Mouse (Mus musculus): ENCODE data around the gene Sec14l1. TPM values are rescaled to one million over a fixed set of nuclear protein-coding genes. Genes with fewer than 3 reads are reported as not detected.
A peak's percentile ranks its signal among the peaks of the same experiment; 100 is the strongest.
"Not testable (repeated sequence)": the region's sequence is repeated elsewhere in the genome, so short reads cannot be mapped to it uniquely, and the experiment has no call there.

The Sec14l1 gene
- polyA plus RNA-seq, 1 experiment from 2014 or later = 87.6 TPM

DNA sequence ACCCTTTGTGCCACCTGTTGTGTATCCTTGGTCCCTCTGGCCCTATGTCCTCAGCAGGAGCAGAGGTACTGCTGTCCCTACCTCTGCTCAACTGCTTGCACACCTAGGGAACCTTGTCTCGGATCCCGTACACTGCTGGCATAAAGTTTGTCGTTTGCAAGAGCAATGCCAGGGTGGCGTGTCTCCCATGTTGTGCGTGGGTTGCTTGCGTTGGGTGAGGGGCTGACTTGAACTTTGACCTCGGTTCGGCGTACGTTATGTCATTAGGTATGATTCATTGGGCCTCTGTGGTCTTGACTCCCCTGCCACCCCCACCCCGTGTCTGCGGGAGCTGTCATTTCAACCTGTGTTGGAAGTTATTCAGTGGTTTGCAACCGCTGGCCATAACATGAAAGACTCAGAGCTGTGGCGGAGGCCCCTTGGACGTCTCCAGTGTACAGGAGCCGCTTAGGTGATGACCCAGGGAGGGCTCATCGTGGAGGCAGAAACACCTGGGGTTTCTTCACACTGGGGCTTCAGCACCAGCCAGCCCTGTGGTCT lies 35.2 kb upstream of the Sec14l1 start:
- Histone ChIP-seq H3K9ac (ENCODE audit: low read depth, low read length) (no peak overlapping the region), H3K4me3 (replicated peaks; ENCODE audit: low read depth, low read length) (no peak overlapping the region), H3K4me2 (ENCODE audit: low read length) (no peak overlapping the region), H3K9me3 (replicated peaks; ENCODE audit: low read length) (no peaks in the 10 kb centered on the region), H3K36me3 (ENCODE audit: insufficient read depth, low read length) (peaks cover 28% of the 10 kb centered on the region; the same call in 1 of the 2 replicates), H3K27ac (no peak overlapping the region), H3K4me1 (replicated peaks; ENCODE audit: insufficient read depth, low read length) (peaks cover 16% of the 10 kb centered on the region), H3K27me3 (ENCODE audit: insufficient read depth, low read length) (no peaks in the 10 kb centered on the region)
- no peak for TF ChIP-seq CTCF (IDR thresholded peaks at IDR 0.05; ENCODE audit: low read depth)
- WGBS = 70% methylated on average over 17 of the region's 17 CpGs
- ATAC-seq (replicated peaks; ENCODE audit: low FRiP score, low read depth) (no peak), DNase-seq (ENCODE audit: low spot score) (no peak)

DNA sequence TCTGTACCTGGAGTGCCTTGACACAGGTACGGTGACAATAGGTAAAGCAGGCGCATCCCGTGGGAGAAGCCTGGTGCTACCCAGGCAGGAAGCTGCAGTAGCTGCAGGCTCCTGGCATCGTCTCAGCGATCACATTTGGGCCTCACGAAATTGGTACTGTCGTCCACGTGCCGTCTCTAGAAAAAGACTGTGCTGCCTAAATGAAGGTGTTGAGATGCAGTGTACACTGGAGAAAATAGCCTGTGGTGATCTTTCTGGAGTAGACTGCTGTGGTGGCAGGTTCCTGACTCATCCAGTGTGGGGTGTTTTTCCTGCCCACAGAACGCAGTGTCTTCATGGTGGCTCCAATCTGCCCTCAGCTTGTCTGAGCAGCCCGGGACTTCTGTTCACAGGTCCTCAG lies 34.8 kb upstream of the Sec14l1 start:
- Histone ChIP-seq H3K27ac (peak overlapping the region; percentile 76; the same call in 1 of the 2 replicates), H3K9ac (ENCODE audit: low read depth, low read length) (no peak overlapping the region)
- WGBS = 91% methylated on average over 11 of the region's 11 CpGs

DNA sequence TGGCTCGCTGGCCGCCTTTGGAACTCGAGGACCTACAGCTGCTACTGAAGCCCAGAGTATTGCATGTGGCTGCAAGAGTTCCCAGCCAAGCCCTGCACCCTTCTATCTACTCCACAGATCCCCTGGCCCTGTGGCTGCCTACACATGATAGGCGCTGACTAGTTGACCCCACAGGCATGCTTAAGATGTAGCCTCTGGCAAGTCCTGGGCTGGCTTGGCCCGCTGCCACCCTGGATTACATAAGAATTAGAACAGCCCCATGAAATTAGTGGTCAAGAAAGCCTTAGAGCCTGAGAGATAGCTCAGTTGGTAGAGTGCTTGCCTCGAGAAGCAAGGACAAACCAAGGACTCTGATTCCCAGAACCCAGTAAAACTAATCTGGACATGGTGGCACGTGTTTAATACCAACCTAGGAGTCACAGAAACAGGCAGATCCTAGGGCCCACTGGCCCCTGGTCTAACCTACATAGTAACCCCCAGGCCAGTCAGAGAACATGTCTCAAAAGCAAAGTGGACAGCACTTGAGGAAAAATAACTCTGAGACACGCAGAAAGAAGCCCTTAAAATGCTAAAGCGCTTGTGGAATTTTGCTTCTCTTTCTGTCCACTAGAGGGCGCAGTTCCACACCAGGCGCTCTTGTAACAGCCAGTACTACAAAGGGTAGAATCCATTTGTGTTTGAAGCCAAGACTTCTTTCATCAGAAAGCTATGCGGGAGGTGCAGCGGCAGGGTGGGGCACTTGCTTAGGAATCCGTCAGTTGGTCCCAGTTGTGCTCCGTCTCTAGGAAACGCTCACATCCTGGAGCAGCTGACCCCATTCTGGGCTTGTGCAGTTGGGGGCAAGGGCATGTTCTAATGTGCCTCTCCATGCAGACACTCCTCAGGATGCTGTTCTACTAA lies 33.6 kb upstream of the Sec14l1 start:
- ATAC-seq (replicated peaks; ENCODE audit: low FRiP score, low read depth) (peak; percentile 67), DNase-seq (ENCODE audit: low spot score) (peak; percentile 97)
- peak; percentile 95 for TF ChIP-seq CTCF (IDR thresholded peaks at IDR 0.05; ENCODE audit: low read depth)
- peak overlapping the region; percentile 76 for H3K27ac ChIP-seq
- peaks cover 16% of the 10 kb centered on the region for H3K4me1 ChIP-seq (replicated peaks; ENCODE audit: insufficient read depth, low read length)
- no peak overlapping the region for H3K4me2 ChIP-seq (ENCODE audit: low read length)
- H3K9ac ChIP-seq (ENCODE audit: low read depth, low read length) = 0 out of 2 replicates have a peak overlapping the region, but pooled peaks have one; percentile 5
- H3K27me3 ChIP-seq (ENCODE audit: insufficient read depth, low read length) = no peaks in the 10 kb centered on the region
- no peaks in the 10 kb centered on the region for H3K9me3 ChIP-seq (replicated peaks; ENCODE audit: low read length)
- peaks cover 28% of the 10 kb centered on the region; the same call in 1 of the 2 replicates for H3K36me3 ChIP-seq (ENCODE audit: insufficient read depth, low read length)
- 29% methylated on average over 16 of the region's 16 CpGs for WGBS
- H3K4me3 ChIP-seq (replicated peaks; ENCODE audit: low read depth, low read length) = no peak overlapping the region

More for the DNA sequence above, 34.8 kb upstream of the Sec14l1 start:
- DNase-seq (ENCODE audit: low spot score) (no peak), ATAC-seq (replicated peaks; ENCODE audit: low FRiP score, low read depth) (no peak)
- no peak for TF ChIP-seq CTCF (IDR thresholded peaks at IDR 0.05; ENCODE audit: low read depth)
- H3K4me3 ChIP-seq (replicated peaks; ENCODE audit: low read depth, low read length) = no peak overlapping the region
- no peak overlapping the region for H3K4me2 ChIP-seq (ENCODE audit: low read length)
- H3K27me3 ChIP-seq (ENCODE audit: insufficient read depth, low read length) = no peaks in the 10 kb centered on the region
- peaks cover 16% of the 10 kb centered on the region for H3K4me1 ChIP-seq (replicated peaks; ENCODE audit: insufficient read depth, low read length)
- peaks cover 28% of the 10 kb centered on the region; the same call in 1 of the 2 replicates for H3K36me3 ChIP-seq (ENCODE audit: insufficient read depth, low read length)
- H3K9me3 ChIP-seq (replicated peaks; ENCODE audit: low read length) = no peaks in the 10 kb centered on the region

DNA sequence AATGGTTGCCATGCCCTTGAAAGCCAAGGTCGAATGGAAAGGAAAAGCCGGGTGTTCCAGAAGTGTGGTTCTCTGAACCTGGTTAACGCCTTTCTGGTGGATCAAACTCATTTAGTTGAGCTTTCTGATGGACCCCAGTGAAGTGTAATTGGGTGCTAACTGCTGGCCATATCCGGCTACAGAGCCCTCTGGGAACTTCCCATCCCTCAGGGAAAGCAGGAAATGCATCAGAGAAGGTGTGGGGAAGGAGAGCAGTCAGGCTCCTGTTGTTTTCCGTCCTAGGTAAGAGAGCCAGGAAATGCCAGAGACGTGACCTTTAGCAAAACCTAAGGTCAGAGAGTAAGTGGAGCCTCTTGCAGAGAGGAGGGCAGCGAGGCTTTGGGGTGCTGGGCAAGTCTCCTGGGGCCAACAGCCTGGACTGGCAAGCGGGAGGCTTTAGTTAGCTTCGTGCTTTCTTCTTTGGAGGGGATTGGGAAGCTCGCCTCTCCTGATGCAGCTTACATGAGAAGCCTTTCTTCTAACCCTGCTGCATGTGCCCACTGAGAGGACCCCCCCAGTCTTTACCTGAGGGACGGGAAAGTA lies 32.5 kb upstream of the Sec14l1 start:
- Histone ChIP-seq H3K4me2 (ENCODE audit: low read length) (no peak overlapping the region), H3K9ac (ENCODE audit: low read depth, low read length) (no peak overlapping the region), H3K36me3 (ENCODE audit: insufficient read depth, low read length) (peaks cover 28% of the 10 kb centered on the region; the same call in 1 of the 2 replicates), H3K9me3 (replicated peaks; ENCODE audit: low read length) (no peaks in the 10 kb centered on the region), H3K27ac (peak overlapping the region; percentile 74), H3K27me3 (ENCODE audit: insufficient read depth, low read length) (no peaks in the 10 kb centered on the region), H3K4me1 (replicated peaks; ENCODE audit: insufficient read depth, low read length) (peaks cover 12% of the 10 kb centered on the region), H3K4me3 (replicated peaks; ENCODE audit: low read depth, low read length) (no peak overlapping the region)
- ATAC-seq (replicated peaks; ENCODE audit: low FRiP score, low read depth) = no peak
- 65% methylated on average over 11 of the region's 11 CpGs for whole genome bisulfite sequencing
- TF ChIP-seq CTCF (IDR thresholded peaks at IDR 0.05; ENCODE audit: low read depth) = no peak
- peak; percentile 49 for DNase-seq (ENCODE audit: low spot score)

DNA sequence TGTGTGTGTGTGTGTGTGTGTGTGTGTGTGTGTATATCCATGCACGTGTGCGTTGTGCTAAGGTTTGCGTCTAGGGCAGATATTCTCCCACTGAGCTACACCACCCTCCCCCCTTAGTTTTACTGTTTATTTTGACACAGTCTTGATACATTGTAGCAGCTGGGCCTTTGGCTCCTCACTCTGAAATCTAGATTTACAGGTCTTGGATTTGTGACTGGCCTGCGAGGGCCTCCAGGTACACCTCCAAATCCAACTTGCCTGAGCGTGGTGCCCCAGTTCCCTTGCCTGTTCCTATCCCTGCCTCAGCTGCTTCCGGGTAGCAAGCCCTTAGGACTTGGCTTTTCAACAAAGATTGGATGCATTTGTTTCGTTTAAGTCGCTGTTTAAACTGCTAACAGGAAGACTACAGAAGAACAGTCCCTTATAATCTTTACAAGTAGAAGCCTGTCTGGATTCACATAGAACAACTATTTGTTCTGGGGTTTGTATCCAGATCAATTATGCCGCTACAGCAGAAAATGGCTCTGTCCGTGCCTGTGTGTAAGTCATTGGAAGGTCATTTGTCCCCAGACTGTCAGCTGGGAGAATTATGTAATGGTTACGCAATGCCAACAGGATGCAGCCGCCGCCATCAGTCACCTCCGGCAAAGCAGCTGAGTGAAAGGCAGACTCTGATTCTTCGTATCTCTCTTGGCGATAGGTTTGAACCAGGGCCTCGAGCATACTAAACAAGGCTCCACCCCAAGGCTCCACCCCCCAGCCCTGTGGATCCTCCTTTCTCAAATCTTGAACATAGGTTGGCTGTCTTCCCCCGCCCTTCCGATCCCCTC lies 31.7 kb upstream of the Sec14l1 start:
- WGBS = 67% methylated on average over 19 of the region's 19 CpGs
- TF ChIP-seq CTCF (IDR thresholded peaks at IDR 0.05; ENCODE audit: low read depth) = no peak

DNA sequence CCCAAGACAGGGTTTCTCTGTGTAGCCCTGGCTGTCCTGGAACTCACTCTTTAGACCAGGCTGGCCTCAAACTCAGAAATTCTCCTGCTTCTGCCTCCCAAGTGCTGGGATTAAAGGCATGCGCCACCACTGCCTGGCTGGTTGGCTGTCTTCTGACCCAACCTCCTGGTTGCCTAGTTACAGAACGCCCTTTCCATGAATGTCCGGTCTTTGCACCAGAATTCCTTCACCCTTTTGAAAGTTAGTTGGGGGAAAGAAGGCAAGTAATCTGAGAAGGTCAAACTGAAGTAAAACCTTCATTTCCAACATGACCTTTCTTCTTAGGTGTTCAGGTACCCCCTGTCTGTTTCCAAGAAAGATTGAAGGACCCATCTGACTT lies 31.1 kb upstream of the Sec14l1 start:
- H3K27ac ChIP-seq = peak overlapping the region; percentile 74; the same call in 1 of the 2 replicates
- not testable (repeated sequence) for H3K9me3 ChIP-seq (replicated peaks; ENCODE audit: low read length); DNase-seq (ENCODE audit: low spot score); ATAC-seq (replicated peaks; ENCODE audit: low FRiP score, low read depth); H3K9ac ChIP-seq (ENCODE audit: low read depth, low read length); H3K4me1 ChIP-seq (replicated peaks; ENCODE audit: insufficient read depth, low read length); H3K4me3 ChIP-seq (replicated peaks; ENCODE audit: low read depth, low read length); H3K4me2 ChIP-seq (ENCODE audit: low read length); H3K27me3 ChIP-seq (ENCODE audit: insufficient read depth, low read length)
- peaks cover 19% of the 10 kb centered on the region; the same call in 1 of the 2 replicates for H3K36me3 ChIP-seq (ENCODE audit: insufficient read depth, low read length)
- 91% methylated on average over 3 of the region's 3 CpGs for WGBS

More for the DNA sequence above, 31.7 kb upstream of the Sec14l1 start:
- H3K4me1 ChIP-seq (replicated peaks; ENCODE audit: insufficient read depth, low read length) = peaks cover 7% of the 10 kb centered on the region; the same call in 1 of the 2 replicates
- H3K4me3 ChIP-seq (replicated peaks; ENCODE audit: low read depth, low read length) = no peak overlapping the region
- DNase-seq (ENCODE audit: low spot score) (peak; percentile 53), ATAC-seq (replicated peaks; ENCODE audit: low FRiP score, low read depth) (no peak)
- H3K9me3 ChIP-seq (replicated peaks; ENCODE audit: low read length) = no peaks in the 10 kb centered on the region
- H3K36me3 ChIP-seq (ENCODE audit: insufficient read depth, low read length) = peaks cover 24% of the 10 kb centered on the region; the same call in 1 of the 2 replicates
- H3K27ac ChIP-seq = peak overlapping the region; percentile 74
- H3K9ac ChIP-seq (ENCODE audit: low read depth, low read length) = no peak overlapping the region
- H3K4me2 ChIP-seq (ENCODE audit: low read length) = no peak overlapping the region
- H3K27me3 ChIP-seq (ENCODE audit: insufficient read depth, low read length) = no peaks in the 10 kb centered on the region

All from kidney, postnatal 0 days (tissue).